Mouse (Mus musculus) common myeloid progenitor, adult 5-6 weeks (primary cell): ENCODE measurements around the gene Lamb2. TPM values are rescaled to one million over a fixed set of nuclear protein-coding genes. Genes with fewer than 3 reads are reported as not detected.
A peak's percentile ranks its signal among the peaks of the same experiment; 100 is the strongest.

Experiments
- ATAC-seq: replicated peaks from 2 replicates; pipeline ENCODE4 v1.8.0; 2016; ENCODE audit warnings: low read depth, mild to moderate bottlenecking, moderate TSS enrichment, inconsistent platforms; ENCODE audit not compliant: poor library complexity, severe bottlenecking
- total RNA-seq: library from RNA; stranded (forward); fragments of 200-1000, 187-1606 nt; gene quantifications from 2 replicates; pipeline ENCODE4 v1.2.3, GENCODE M21; 2017

Lamb2 gene
- total RNA-seq, 1 experiment from 2014 or later: 0.37 TPM

DNA sequence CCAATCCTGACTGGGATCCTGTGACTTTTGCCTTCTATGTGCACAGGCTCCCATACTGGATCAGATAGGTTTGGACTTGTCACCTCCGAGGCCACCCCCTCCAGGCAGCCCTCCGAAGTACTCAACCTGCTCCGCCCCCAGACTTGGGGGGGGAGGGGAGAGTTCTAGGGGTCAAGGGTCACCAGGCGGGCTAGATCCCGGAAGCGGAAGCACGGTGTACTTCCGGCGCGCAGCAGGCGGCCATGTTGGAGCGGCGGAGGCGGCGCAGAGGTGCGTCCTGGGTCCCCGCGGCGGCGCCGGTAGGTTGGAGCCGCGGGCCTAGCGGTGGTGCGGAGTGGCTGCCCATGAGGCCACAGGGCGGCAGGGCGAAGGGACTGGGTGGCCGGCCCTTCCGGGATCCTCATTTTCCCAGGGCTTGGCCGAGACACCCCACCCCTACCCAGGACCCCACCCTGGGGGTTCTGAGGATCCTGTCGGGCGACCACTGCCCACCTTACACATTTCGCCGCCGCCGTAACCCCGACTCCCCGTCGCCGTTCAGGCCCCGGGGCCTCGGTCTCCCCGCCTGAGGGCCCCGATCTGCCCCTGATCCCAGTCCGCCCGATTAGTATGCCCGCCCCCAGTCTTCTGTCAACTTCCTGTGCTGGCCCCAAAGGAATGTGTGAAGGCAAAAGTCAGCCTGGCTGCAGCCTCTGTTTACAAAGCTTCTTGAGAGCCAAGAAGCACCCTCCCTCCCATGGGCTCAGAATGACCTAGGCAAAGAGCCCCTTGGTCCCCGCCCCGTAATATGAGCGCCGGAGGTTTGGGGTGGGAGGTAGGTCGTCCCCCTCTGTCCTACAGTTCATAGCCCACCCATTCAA lies 19.0 kb upstream of the Lamb2 start, which contains the start of gene Ccdc71:
TSS of gene Ccdc71 (plus strand) at position 209 of the 860 bp plus-strand sequence.
- peak; percentile 91 for ATAC-seq

DNA sequence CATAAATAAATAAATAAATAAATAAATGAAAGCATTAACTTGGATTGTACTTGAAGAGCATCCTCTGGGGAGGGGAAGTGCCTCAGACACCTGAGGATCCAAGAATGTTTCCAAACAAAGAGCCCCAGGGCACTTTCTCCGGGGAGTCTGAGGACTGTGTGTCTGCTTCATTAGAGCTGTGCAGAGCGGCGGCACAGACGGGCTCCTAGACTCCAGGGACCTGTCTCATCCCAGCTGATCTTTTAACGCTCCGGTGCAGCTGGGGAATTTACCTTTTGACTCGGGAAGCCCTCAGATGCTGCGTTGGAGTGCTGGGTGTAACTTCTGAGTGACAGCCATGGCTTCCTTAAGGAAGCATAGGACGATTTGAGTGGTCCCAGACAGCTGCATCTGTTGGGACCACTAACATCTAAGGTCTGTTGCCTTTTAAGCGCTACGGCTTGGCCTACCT lies 18.3 kb upstream of the Lamb2 start, which contains the start of gene Klhdc8b:
TSS of gene Klhdc8b (minus strand) at position 401 of the 451 bp plus-strand sequence.
- ATAC-seq: no peak

DNA sequence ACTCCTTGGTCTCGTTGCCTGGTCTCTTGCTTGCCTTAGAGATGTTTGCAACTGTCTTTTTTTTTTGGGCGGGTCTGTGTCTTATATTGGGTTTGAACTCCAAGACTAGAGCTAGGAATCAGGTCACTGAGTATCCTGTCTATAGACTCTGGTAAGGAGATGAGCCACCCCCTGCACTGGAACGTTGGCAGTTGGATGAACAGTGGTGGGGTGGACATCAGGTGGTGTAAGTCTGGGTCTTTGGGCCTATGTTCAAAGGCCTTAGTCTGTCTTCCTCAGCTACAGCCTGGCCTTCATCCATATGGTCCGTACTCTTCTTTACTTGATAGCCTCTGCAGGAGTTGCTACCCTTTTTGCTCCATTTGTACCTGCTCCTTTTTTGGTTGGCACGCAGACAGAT lies 17.9 kb upstream of the Lamb2 start:
- no peak for ATAC-seq

DNA sequence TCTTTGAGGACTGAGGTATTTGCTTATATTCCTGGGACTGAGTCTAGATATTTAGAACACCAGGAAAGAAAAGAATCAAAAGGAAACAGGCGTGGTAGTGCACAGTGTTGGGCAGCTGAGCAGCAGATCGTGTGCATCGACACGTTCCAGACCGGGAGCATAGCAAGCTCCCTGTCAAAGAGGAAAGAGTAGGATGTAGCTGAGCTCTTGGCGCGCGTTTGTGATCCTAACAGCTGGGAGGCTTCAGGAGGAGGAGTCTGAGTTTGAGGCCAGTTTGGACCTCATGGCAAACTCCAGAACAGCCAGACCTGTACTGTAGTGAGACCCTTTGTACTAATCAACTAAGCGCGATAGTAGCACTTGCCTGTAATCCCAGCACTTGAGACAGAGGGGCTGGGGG lies 17.3 kb upstream of the Lamb2 start:
- no peak for ATAC-seq

DNA sequence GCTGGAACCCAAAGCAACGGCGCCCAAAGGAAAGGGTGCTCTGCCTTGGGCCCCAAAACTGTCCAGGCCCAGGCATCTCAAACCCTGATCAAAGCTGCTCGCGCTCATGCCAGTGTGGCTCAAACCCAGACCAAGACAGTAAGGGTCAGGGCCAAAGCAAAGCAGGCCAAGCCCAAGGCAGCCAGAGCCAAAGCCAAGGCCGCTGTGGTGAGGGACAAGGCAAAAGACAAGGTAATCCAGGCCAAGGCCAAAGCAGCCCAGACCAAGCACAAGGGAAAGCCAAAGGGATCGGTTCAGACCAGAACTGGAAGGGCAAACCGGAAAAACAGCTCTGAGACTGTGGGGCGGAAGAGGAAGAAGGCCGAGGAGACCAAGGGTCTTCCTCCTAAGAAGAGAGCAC lies 15.8 kb upstream of the Lamb2 start:
- no peak for ATAC-seq

DNA sequence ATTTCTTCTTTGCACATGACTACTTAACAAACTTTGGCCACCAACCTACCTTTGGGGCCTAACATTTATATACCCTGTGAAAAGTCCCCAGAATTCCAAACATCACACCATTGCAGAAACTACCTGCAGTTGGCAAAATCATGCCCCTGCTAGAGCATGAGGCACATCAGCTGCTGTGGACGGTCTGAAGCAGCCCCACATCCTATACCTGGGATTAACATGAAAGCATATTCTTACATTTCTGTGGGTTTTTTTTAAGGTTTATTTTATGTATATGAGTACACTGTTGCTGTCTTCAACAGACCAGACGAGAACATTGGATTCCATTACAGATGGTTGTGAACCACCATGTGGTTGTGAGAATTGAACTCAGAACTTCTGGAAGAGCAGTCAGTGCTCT lies 13.3 kb upstream of the Lamb2 start:
- ATAC-seq: no peak

DNA sequence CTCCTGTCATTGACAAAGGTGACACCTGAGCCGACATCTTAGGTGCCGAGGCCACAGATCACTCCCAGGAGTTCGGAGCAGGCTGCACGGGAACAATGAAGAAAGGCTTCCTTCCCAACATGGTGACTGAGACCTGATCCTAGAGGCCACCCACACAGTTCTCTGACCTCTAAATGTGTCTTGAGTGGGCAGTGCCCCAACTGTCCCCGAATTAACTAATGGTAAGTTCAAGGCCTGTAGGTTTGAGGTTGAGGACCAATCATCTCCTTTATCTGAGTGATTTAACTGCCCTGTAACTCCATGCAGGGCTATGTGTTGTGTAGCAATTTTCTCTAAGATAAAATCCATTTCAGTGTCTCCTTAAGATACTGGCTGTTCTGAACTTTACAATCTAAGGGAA lies 10.1 kb upstream of the Lamb2 start:
- no peak for ATAC-seq

DNA sequence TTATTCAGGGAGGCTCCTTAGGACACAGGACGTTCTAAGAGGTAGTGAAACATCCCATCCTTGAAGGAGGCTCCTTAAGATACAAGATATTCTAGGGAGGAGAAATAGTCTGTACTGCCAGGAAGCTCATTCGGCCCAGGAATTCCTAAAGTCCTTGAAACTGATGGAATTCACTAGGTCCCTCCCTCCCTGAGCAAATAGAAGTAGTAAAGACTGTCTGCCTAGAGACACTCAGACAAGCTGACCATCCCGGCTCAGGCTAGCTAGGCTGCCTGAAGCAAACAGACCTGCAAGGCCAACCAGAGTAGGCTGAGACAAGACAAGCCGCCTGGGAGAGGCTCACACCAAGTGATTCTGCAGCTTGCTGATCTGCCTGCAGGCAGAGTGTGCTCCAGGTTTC lies 9.7 kb upstream of the Lamb2 start:
- no peak for ATAC-seq

DNA sequence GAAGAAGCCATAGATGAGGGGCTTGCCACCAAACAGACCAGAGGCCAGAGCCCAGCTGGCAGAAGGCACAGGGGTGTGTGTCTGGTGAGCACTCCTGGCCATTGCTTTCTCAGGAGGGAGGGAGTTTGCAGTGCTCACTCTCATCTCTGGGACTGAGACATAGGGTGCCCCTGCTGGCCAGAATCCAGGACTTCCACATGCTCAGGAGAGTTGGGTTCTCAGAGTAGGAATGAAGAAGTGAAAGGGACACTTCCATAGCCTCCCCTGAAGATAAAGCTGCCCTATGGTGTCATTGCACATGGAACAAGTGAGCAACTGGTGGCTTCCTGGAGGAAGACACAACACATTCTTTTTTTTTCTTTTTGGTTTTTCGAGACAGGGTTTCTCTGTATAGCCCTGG lies 5.0 kb upstream of the Lamb2 start:
- peak; percentile 73 for ATAC-seq

DNA sequence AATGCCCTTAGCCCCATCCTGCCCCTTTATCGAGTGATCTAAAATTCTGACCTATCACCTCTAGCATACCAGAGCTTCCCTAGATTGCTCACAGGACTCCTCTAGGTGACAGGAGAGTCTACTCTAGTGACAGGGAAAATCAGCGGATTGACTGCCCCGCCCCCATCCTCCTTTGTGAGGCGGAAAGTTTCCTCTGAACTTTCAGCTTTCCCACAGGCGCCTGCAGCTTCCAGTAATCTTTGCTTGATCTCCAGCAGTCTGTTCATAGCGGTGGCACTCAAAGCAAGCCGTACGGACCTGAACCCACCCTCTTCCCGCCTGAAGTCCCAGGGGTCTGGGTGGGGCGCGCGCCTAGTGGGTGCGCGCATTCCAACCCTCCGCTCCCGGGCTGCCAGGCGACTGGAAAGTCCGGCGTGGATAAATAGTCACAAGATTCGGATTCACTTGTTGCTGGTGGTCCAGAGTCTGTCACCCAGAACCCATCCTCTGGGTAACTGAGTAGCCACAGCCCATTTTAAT lies 839 bp upstream of the Lamb2 start:
- peak; percentile 58 for ATAC-seq

DNA sequence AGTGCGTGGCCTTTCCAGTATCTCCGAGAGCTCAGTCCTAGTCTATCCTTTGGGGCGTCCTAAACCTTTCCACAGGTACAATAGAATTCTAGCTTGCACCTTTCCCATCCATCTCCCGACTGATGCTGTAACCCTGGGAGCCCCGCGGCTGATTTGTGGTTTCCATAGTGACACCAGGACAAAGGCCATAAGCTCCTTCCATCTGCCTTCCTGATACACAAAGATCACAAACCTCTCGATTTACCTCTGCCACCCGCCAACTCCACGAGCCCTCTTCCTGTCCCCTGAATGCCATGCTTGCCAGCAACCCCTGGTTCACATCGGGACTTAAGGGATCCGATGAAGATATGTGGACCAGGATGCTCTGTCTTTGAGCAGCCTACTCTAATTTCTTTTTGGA lies 295 bp upstream of the Lamb2 start:
- ATAC-seq: no peak

DNA sequence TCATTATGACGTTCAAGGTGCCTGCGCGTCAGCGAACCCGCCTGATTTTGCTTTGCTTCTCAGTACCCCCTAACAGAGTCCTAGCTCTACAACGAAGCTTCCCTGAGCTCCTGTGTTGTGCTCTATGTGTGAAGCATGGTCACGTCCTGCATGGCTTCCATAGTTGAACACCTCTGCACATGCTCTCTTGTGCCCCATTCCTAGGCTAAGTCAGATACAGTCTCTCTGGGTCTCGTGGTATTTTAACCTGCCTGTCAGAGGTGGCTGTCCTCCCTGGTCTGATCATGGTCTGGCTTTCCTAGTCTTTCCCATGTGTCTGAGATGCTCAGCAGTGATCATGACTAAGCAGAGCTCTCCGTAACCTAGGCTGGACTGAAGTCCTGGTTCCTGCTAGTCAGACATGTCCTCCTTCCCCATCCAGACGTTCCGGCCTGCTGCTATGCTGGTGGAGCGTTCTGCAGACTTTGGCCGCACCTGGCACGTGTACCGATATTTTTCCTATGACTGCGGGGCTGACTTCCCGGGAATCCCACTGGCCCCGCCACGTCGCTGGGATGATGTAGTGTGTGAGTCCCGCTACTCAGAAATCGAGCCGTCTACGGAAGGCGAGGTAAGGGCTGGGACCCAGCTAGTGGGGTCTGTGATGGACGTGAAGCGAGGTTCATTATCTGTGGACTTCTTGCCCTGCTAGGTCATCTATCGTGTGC lies 1.4 kb downstream of the Lamb2 start:
- ATAC-seq: no peak

DNA sequence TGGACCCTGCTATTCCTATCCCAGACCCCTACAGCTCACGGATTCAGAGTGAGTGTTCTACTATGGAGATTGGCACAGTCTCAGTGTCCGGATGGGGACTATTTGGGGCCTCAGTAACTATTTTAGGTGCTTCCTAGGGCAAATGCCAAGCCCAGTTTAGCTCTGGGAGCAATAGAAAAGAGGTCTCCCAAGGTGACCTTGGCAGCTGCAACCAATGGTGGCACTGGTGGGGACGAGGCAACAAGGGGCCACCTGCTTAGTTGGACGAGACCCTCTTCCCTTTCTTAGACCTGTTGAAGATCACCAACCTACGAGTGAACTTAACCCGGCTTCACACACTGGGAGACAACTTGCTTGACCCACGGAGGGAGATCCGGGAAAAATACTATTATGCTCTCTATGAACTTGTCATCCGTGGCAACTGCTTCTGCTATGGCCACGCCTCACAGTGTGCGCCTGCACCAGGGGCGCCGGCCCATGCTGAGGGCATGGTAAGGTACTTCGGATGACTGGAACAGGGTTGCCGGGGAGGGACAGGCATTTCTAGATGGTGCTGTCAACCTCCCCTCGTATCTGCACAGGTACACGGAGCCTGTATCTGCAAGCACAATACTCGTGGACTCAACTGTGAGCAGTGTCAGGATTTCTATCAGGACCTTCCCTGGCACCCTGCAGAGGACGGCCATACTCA lies 2.1 kb downstream of the Lamb2 start:
- ATAC-seq: no peak

DNA sequence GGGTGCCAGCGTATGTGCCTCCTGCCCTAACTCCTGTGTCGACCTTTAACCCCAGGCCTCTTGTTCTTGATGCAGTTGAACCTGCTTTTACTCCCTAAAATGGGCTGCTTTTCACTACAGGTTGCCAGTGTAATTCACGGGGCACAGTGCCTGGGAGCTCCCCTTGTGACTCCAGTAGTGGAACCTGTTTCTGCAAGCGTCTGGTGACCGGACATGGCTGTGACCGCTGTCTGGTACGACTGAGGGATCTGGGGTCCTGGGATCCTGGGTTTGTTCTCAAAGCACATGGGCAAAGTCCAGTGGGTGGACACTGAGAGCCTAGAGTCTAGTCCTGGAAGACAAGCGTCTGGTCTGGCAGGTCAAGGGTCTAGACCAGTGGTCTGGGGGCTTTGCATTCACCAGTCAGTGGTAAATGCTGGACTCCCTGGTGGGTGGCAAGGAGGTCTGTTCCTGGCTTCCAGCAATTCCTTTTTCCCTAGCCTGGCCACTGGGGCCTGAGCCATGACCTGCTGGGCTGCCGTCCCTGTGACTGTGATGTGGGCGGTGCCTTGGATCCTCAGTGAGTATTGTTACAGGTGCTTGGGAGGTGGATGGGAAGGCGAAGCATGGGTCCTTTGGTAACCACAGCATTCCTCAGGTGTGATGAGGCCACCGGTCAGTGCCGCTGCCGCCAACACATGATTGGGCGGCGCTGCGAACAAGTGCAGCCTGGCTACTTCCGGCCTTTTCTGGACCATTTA lies 3.7 kb downstream of the Lamb2 start:
- no peak for ATAC-seq

DNA sequence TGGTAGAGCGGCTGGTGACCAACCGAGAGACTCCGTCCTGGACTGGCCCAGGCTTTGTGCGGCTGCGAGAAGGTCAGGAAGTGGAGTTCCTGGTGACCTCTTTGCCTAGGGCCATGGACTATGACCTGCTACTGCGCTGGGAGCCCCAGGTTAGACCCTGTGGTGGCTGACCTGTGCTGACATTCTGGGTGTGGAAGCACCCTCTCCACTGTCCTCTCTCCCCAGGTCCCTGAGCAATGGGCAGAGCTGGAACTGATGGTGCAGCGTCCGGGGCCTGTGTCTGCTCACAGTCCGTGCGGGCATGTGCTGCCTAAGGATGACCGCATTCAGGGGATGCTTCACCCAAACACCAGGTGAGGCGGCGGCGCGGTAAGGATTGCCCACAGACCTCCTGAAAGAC lies 4.5 kb downstream of the Lamb2 start:
- no peak for ATAC-seq

DNA sequence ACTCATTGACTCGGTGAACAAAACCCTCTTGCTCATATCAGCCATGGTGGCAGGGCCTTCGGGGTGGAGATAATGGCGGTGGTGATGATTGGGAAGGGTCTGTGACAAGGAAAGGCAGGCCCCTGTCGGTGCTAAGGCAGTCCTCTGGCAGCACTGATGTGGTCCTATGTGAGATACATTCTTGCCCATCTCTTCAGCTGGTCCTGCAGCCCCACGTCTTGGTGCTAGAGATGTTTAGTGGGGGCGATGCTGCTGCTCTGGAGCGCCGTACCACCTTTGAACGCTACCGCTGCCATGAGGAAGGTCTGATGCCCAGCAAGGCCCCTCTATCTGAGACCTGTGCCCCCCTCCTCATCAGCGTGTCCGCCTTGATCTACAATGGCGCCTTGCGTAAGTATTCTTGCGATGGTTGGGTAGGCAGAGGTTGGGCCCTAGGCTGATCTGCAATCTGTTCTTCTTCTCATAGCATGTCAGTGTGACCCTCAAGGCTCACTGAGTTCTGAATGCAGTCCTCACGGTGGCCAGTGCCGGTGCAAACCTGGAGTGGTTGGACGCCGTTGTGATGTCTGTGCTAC lies 5.9 kb downstream of the Lamb2 start:
- ATAC-seq: no peak

DNA sequence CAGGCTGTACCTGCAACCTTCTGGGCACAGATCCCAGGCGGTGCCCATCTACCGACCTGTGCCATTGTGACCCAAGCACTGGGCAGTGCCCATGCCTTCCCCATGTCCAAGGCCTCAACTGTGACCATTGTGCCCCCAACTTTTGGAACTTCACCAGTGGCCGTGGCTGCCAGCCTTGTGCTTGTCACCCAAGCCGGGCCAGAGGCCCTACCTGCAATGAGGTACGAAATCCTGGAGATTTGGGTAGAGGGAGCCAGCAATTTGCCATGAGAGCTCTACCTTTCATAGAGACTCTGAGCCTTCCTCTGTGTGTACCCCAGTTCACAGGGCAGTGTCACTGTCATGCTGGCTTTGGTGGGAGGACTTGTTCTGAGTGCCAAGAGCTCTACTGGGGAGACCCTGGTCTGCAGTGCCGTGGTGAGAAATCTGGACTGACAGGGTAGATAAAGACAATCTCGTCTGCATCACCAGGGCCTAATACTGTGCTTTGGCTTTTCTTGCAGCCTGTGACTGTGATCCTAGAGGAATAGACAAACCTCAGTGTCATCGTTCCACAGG lies 7.5 kb downstream of the Lamb2 start:
- ATAC-seq: no peak

DNA sequence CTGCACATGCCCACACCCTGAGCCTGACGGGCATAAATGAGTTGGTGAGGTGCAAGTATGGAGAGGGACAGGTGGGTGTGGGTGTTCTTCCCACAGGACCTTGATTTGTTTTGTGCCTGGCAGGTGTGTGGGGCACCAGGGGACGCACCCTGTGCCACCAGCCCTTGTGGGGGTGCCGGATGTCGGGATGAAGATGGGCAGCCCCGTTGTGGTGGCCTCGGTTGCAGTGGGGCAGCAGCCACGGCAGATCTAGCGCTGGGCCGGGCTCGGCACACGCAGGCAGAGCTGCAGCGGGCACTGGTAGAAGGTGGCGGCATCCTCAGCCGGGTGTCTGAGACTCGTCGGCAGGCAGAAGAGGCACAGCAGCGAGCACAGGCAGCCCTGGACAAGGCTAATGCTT lies 8.9 kb downstream of the Lamb2 start:
- no peak for ATAC-seq

DNA sequence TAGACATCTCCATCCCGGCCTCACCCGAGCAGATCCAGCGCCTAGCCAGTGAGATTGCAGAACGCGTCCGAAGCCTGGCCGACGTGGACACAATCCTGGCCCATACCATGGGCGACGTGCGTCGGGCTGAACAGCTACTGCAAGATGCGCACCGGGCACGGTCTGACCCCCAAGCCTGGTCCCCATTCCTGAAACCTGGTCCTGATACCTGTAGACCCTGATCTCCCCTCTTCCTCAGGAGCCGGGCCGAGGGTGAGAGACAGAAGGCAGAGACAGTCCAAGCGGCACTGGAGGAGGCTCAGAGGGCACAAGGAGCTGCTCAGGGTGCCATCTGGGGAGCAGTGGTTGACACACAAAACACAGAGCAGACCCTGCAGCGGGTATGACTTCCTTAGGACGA lies 9.7 kb downstream of the Lamb2 start:
- no peak for ATAC-seq
